Mouse (Mus musculus) left cerebral cortex, adult 2 months (tissue): ENCODE measurements around the gene Ly9. TPM values are rescaled to one million over a fixed set of nuclear protein-coding genes. Genes with fewer than 3 reads are reported as not detected.

ENCODE experiments used
- DNase-seq, 2 experiments: peaks; one replicate each; pipeline ENCODE4 v3.0.0; 2021 to 2022; ENCODE audit warnings: low spot score in 2 of 2, mixed read lengths in 1 of 2; ENCODE audit errors: extremely low spot score in 1 of 2
- H3K27ac ChIP-seq: fragments of 200-600 bp; 2 replicates; pipeline ENCODE4 v1.8.1; 2022
- H3K4me3 ChIP-seq: fragments of 200-600 bp; 2 replicates; pipeline ENCODE4 v1.8.1; 2022
- CTCF ChIP-seq: fragments of 200-600 bp; IDR thresholded peaks from 2 replicates; pipeline ENCODE4 v1.8.1; 2022; ENCODE audit warnings: antibody characterized with exemption, mild to moderate bottlenecking, moderate library complexity
- intact Hi-C: fragments of 180-260 bp; cut with DNase I; formaldehyde crosslinking; loops from one replicate; pipeline ENCODE4 v1.15.1; 2025
- total RNA-seq, 2 experiments: library from RNA; stranded (reverse); gene quantifications; 2 replicates each; pipeline ENCODE4 v1.2.3; 2021

Gene Ly9
- total RNA-seq, 2 experiments from 2014 or later = not detected

DNA sequence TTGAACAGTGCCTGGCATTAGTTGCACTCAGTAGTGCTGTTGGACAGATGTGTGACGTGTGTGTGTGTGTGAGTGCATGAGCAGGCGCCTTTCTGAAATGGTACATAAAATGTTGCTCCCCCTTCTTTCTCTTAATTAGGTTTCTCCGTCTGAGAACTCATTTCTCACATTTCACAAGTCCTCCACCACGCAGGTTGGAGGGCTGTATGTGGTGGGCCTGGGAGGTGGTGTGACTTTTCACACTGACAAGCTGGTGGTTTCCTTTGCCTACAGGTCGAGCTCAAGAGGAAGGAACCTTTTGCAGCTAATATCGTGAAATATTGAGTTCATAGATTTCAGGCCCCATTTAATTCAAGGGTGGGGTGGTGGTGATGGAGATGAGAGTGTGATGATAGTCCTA, 22.0 kb upstream of the Ly9 start:
- intact Hi-C loops = no loop called here
- Histone ChIP-seq H3K4me3 (no peak overlapping the region), H3K27ac (no peak overlapping the region)
- no peak for DNase-seq
- TF ChIP-seq CTCF = no peak

- intact Hi-C loops = no loop called here
- no peak for TF ChIP-seq CTCF
- Histone ChIP-seq H3K4me3 (no peak overlapping the region), H3K27ac (no peak overlapping the region)
- no peak for DNase-seq
Observed at GRCm38 (mm10) chr1:171627801-171628200, 20.6 kb upstream of the Ly9 start.

GRCm38 (mm10) chr1:171620091-171620490, 12.9 kb upstream of the Ly9 start:
- Histone ChIP-seq H3K27ac (no peak overlapping the region), H3K4me3 (no peak overlapping the region)
- TF ChIP-seq CTCF = no peak
- DNase-seq = no peak
- intact Hi-C loops = no loop called here

DNA sequence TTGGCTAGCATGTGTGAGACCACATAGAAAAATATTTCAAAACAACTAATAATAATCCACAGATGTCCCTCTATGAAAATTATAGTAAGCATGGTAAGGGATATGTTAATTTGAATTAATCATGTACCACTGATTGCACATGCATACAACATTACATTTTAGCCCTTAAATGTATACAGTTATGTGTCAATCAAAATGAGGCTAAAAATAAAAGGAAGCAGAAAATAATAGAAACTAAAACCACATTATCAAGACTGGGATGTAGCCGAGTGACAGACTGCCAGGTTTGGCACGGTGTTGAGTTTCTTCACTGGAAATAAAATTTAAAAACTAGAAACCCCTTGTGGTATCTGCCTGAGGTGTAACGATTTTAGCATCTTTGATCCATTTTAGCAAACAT, 12.4 kb upstream of the Ly9 start:
- no peak for DNase-seq
- no peak for TF ChIP-seq CTCF
- no peak overlapping the region for H3K4me3 ChIP-seq
- no peak overlapping the region for H3K27ac ChIP-seq
- intact Hi-C loops = no loop called here

DNA sequence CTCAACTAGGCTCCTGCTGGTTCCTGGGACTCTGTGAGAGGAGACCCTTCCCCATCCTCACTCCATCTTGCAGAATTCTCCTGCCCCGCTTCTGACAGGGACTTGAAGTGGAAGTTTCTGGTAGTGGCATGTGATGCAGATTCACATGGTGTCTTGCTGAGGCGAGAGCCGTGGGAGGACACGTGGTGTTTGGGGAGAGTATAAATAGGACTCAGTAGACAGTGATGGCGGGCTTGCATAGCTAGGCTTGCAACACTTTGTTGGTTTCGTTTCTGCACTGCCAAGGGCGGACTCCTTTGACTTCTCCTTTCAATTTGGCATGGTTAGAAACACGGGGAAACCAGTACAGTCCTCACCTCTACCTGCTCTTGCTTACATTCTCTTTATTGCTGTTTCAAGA, 11.8 kb upstream of the Ly9 start:
- no peak overlapping the region for H3K4me3 ChIP-seq
- intact Hi-C loops = no loop called here
- DNase-seq = peak in 1 of 2 experiments; percentile 21
- TF ChIP-seq CTCF = no peak
- no peak overlapping the region for H3K27ac ChIP-seq

DNA sequence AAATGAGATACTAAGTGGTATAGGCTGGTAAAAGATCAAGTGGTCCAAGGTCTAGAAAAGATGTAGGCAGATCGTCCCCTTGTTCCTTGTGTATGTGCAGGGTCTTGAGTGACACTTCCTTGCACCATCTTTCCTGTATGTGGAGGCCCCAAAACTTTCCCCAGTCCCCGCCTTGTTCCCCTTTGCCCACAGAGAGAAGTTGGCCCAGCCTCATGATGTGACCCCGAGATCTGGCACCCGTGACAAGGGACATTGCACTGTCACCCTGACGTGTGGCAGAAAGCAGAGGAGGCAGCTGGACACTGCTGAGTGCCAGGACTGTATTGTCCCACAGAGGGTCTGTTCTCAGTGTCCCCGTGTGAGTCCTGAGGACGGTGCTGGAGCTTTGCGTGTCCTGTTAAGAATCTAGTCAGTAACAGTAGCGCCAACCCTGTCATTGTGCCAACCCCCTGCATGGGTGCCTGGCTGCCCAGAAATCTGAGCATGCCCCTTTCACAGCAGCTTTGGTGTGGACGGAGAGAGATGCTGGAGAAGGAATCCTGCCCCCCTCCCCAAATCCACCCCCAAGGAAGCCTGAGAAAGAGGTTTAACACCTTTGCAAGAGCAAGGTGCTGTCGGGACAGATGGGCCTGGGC, 9.8 kb upstream of the Ly9 start:
- DNase-seq = no peak
- intact Hi-C loops = no loop called here
- no peak for TF ChIP-seq CTCF
- Histone ChIP-seq H3K27ac (no peak overlapping the region), H3K4me3 (no peak overlapping the region)

GRCm38 (mm10) chr1:171613962-171614361, 6.8 kb upstream of the Ly9 start:
- TF ChIP-seq CTCF = peak; percentile 65
- Histone ChIP-seq H3K27ac (no peak overlapping the region), H3K4me3 (no peak overlapping the region)
- intact Hi-C loops = no loop called here
- DNase-seq = no peak

DNA sequence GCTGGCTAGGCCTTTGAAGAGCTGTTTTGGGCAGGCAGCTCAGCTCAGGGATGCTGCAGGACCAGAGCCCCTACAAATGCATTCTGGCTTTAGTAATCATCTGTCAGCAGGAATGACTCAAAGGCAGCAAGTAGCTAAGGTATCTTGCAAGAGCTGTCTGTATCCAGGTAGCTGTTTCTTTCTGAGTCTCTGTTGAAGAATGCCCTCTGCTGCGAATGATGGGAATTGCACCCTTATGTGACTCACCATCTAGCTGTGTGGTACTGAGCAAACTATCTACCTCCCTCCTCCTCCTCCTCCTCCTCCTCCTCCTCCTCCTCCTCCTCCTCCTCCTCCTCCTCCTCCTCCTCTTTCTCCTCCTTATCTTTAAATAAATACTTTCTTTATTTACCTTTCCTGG, 3.6 kb upstream of the Ly9 start:
- Histone ChIP-seq H3K4me3 (no peak overlapping the region), H3K27ac (no peak overlapping the region)
- DNase-seq = no peak
- TF ChIP-seq CTCF = no peak; the same call in 1 of the 2 replicates
- intact Hi-C loops = no loop called here

- Histone ChIP-seq H3K4me3 (no peak overlapping the region), H3K27ac (no peak overlapping the region)
- intact Hi-C loops = no loop called here
- TF ChIP-seq CTCF = no peak; the same call in 1 of the 2 replicates
- DNase-seq = no peak
Observed at GRCm38 (mm10) chr1:171610026-171610425, 2.8 kb upstream of the Ly9 start.

DNA sequence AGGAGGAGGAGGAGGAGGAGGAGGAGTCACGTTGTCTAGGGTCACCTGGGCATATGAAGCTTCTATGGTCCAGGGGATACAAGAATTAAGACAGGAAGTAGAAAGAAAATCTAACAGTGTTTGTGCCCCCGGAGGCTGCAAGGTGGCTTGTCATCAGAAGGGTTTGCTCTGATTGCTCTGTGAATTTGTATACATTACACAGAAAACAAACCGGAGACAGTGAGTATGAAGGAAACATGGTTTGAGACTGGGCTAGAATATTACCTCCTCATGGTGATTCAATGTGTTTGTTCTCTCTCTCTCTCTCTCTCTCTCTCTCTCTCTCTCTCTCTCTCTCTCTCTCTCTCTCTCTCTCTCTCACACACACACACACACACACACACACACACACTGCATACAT, 554 bp downstream of the Ly9 start:
- TF ChIP-seq CTCF = no peak
- Histone ChIP-seq H3K27ac (no peak overlapping the region), H3K4me3 (no peak overlapping the region)
- intact Hi-C loops = no loop called here
- DNase-seq = no peak

DNA sequence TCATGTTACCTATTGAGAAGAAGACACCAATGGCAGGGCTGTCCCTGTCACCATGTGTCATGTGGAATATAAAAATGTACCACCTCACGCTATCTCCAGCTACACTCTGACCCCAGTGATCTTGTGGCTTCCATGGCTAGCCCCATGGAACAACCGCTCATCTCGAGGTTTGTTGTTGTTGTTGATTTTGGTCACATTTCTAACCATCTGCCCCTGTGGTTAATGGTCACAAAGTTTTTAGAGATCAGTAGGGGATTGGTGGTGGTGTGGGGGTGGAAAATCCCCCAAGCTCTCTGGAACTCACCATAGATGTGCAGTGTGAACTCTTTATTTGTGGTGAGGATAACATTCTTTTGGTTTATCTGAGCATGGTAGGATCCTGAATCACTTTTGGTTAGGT, 2.5 kb downstream of the Ly9 start:
- DNase-seq = no peak

GRCm38 (mm10) chr1:171584584-171584983, 22.6 kb downstream of the Ly9 start:
- Histone ChIP-seq H3K27ac (no peak overlapping the region), H3K4me3 (no peak overlapping the region)
- intact Hi-C loops = no loop called here
- no peak for DNase-seq
- TF ChIP-seq CTCF = no peak

More for the DNA sequence above, 2.5 kb downstream of the Ly9 start:
- Histone ChIP-seq H3K4me3 (no peak overlapping the region), H3K27ac (no peak overlapping the region)
- intact Hi-C loops = no loop called here
- TF ChIP-seq CTCF = no peak

- no peak for TF ChIP-seq CTCF
- intact Hi-C loops = loop anchor here (1.0 kb wide), 1 partner anchor 45 kb away; no protein-coding TSS in a partner anchor
- Histone ChIP-seq H3K4me3 (no peak overlapping the region), H3K27ac (no peak overlapping the region)
- no peak for DNase-seq
Observed at GRCm38 (mm10) chr1:171577168-171577567, 30.0 kb downstream of the Ly9 start.
